Mouse (Mus musculus): ENCODE results near the gene Mrpl1. TPM values are rescaled to one million over a fixed set of nuclear protein-coding genes. Genes with fewer than 3 reads are reported as not detected.

Mrpl1 gene
- polyA plus RNA-seq, 1 experiment from 2014 or later, result 15.5 TPM

DNA sequence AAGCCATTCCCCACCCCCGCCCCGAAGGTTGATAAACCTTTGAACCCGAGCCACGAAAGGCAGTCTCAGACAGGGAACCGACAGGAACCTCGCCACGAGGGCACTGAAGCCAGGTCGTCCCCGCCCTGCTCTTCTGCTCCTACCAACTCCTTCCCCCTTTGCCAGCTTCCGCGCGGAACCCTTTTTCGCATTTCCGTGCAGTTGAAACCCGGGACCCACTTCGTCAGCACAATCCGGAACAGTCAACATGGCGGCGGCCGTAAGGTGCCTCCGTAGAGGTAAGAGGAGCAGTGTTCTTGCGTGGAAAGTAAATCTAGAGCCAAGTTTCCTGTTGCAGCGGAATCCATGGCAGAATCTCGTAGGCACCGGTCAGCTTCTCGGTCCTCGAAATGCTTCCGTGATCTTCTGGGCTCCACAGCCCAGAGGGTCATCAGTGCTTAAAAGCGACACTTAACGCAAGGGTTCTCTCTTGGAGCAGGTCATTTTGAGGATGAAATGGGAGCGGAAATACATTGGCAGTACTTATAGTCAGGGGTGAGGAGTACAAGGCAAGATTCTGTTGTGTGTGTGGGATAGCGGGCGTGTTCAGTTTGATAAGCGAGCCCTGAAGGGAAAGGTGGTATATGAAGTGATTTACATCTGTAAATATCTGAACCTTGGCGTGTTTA lies 757 bp downstream of the Mrpl1 start:
- Histone ChIP-seq H3K9me3 (replicated peaks) (no peaks in the 10 kb centered on the region), H3K27ac (replicated peaks) (peak overlapping the region; percentile 78), H3K4me1 (peaks cover 13% of the 10 kb centered on the region), H3K27me3 (replicated peaks) (no peaks in the 10 kb centered on the region), H3K9ac (replicated peaks) (peak overlapping the region; percentile 65), H3K4me2 (peak overlapping the region; percentile 73), H3K36me3 (peaks cover 5% of the 10 kb centered on the region; the same call in 1 of the 2 replicates), H3K4me3 (replicated peaks) (peak overlapping the region; percentile 84)
- ATAC-seq (ENCODE audit: low FRiP score), result peak; percentile 96
- WGBS, result under 1% methylated on average over 35 of the region's 35 CpGs

DNA sequence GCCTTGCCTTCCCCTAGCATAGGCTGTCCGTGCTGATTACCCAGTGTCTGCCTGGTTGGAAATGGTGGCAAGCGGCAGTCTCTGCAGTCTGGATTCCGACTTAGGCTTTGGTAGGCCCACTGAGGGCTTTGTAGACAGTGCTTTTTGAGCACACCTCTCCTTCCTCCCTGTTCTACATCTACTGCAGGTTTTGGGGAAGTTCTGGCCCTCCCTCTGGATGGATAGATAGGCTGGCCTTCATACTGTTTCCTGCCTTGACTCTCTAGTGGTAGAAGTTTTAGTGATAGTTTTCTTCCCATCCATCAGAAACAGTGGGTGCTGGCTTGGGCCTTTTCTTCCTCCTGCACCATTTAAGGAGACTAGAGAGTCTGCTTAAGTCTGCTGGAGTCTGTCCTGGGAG lies 9.4 kb downstream of the Mrpl1 start:
- no peak overlapping the region for H3K4me3 ChIP-seq (replicated peaks)

DNA sequence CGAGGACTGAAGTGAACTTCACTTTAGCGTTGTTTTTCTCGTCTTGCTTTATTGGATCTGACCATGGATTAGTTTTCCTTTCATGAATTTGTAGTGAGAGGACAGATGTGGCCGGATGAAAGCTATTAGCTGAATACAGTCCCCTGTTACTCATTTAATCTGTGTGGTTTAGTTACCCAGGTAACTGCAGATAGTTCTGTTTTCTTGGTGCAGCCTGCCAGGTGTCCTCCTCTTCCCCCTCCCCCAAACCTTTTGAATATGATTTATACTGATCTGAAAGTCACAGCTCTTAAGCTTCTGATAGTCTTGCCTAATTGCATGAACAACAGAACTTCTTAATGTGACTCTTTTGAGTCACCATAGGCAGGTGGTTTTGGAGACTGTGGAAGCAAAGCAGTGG lies 10.2 kb downstream of the Mrpl1 start:
- no peak overlapping the region for H3K9ac ChIP-seq (replicated peaks)
- H3K27me3 ChIP-seq (replicated peaks), result no peaks in the 10 kb centered on the region
- no peak overlapping the region for H3K4me3 ChIP-seq (replicated peaks)
- no peaks in the 10 kb centered on the region for H3K9me3 ChIP-seq (replicated peaks)
- ATAC-seq (ENCODE audit: low FRiP score), result no peak
- no peak overlapping the region for H3K27ac ChIP-seq (replicated peaks)
- WGBS, result 77% methylated on average over 4 of the region's 4 CpGs
- peaks cover 3% of the 10 kb centered on the region for H3K36me3 ChIP-seq
- H3K4me2 ChIP-seq, result no peak overlapping the region
- peaks cover 7% of the 10 kb centered on the region; the same call in 1 of the 2 replicates for H3K4me1 ChIP-seq

More for the DNA sequence above, 9.4 kb downstream of the Mrpl1 start:
- H3K27ac ChIP-seq (replicated peaks), result no peak overlapping the region
- H3K9me3 ChIP-seq (replicated peaks), result no peaks in the 10 kb centered on the region
- peaks cover 7% of the 10 kb centered on the region; the same call in 1 of the 2 replicates for H3K4me1 ChIP-seq
- peaks cover 4% of the 10 kb centered on the region; the same call in 1 of the 2 replicates for H3K36me3 ChIP-seq
- no peak for ATAC-seq (ENCODE audit: low FRiP score)
- H3K4me2 ChIP-seq, result no peak overlapping the region
- H3K9ac ChIP-seq (replicated peaks), result no peak overlapping the region
- 76% methylated on average over 3 of the region's 3 CpGs for WGBS
- no peaks in the 10 kb centered on the region for H3K27me3 ChIP-seq (replicated peaks)

DNA sequence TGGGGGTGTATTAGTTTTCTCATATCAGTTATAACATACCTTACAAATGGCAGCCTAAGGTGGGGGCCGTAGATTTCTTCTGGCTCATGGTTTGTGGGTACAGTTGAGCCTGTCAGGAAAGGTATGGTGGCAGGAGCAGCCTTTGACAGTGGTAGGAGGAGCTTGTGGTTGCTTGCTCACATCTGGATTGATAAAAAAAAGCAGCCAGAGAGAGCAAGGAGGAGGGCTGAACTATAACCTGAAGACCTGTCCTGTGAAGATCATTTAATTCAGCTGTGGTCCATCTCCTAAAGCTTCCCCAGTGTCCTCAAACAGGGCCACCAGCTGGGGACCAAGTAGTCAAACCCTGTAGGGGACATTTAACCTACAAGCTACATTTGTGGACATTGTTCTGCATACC lies 12.0 kb downstream of the Mrpl1 start:
- no peak overlapping the region for H3K4me2 ChIP-seq
- peaks cover 7% of the 10 kb centered on the region; the same call in 1 of the 2 replicates for H3K4me1 ChIP-seq
- no peak overlapping the region for H3K27ac ChIP-seq (replicated peaks)
- H3K27me3 ChIP-seq (replicated peaks), result no peaks in the 10 kb centered on the region
- no peak overlapping the region for H3K9ac ChIP-seq (replicated peaks)
- no peaks in the 10 kb centered on the region for H3K9me3 ChIP-seq (replicated peaks)
- H3K36me3 ChIP-seq, result peaks cover 7% of the 10 kb centered on the region
- 92% methylated on average over 1 of the region's 1 CpGs for WGBS
- ATAC-seq (ENCODE audit: low FRiP score), result no peak
- no peak overlapping the region for H3K4me3 ChIP-seq (replicated peaks)

DNA sequence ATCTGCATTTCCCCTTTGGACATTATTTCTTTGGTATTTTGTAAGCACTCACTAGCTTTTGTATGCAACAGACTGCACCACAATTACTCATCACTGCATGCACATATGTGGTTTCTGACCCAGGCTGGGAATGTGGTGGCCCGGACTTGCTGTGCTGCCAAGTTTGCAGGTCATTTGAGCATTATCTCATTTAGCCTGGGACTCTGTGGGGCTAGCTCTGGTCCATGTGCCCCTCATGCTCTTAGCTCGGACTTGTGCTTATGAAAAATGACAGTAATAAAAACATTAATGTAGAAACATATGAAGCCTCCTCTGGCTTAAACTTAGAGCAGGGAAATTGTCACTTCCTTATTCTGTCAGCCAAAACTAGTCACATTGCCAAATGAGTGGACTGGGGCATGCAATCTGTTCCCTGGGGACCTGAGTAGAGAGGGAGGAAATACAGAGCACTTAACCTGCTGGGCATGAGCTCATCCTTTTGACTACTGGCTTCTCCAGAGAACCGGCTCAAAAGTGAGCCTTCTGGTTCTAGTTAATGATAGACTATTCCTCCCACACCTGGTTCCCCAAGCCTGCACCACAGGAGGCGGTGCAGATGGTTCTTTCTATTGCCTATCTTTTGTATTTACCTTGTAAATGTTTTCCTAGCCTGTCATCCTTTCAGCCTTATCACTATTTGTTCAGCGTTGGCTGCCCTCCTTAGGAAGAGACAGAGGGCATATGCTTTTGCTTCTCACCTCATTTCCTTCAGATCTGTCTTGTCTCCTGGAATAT lies 12.7 kb downstream of the Mrpl1 start:
- Histone ChIP-seq H3K9me3 (replicated peaks) (no peaks in the 10 kb centered on the region), H3K4me3 (replicated peaks) (no peak overlapping the region)
- 60% methylated on average over 5 of the region's 5 CpGs for WGBS

DNA sequence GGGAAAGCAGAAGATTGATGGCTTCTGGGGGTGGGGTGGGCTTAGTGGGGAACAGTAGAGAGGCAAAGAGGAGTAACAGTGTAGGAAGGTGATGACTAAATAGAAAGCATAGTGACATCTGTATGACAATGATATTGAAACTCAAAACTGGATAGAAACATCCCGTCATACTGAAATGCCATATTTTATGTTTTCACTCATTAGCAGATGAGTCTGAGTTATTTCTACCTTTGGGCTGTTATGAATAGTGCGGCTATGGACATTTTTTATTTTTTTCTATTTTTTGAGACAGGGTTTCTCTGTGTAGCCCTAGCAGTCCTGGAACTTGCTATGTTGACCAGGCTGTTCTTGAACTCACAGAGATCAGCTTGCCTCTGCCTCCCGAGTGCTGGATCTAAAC lies 13.7 kb downstream of the Mrpl1 start:
- H3K27ac ChIP-seq (replicated peaks), result no peak overlapping the region
- H3K9ac ChIP-seq (replicated peaks), result no peak overlapping the region
- peaks cover 7% of the 10 kb centered on the region; the same call in 1 of the 2 replicates for H3K4me1 ChIP-seq
- WGBS, result 96% methylated on average over 3 of the region's 3 CpGs
- no peak overlapping the region for H3K4me2 ChIP-seq
- no peaks in the 10 kb centered on the region for H3K27me3 ChIP-seq (replicated peaks)
- no peak overlapping the region for H3K4me3 ChIP-seq (replicated peaks)
- ATAC-seq (ENCODE audit: low FRiP score), result no peak
- H3K9me3 ChIP-seq (replicated peaks), result no peaks in the 10 kb centered on the region
- peaks cover 12% of the 10 kb centered on the region for H3K36me3 ChIP-seq

More for the DNA sequence above, 12.7 kb downstream of the Mrpl1 start:
- no peaks in the 10 kb centered on the region for H3K27me3 ChIP-seq (replicated peaks)
- peaks cover 7% of the 10 kb centered on the region; the same call in 1 of the 2 replicates for H3K4me1 ChIP-seq
- H3K27ac ChIP-seq (replicated peaks), result no peak overlapping the region
- H3K9ac ChIP-seq (replicated peaks), result no peak overlapping the region
- no peak overlapping the region for H3K4me2 ChIP-seq
- no peak for ATAC-seq (ENCODE audit: low FRiP score)
- peaks cover 12% of the 10 kb centered on the region for H3K36me3 ChIP-seq

DNA sequence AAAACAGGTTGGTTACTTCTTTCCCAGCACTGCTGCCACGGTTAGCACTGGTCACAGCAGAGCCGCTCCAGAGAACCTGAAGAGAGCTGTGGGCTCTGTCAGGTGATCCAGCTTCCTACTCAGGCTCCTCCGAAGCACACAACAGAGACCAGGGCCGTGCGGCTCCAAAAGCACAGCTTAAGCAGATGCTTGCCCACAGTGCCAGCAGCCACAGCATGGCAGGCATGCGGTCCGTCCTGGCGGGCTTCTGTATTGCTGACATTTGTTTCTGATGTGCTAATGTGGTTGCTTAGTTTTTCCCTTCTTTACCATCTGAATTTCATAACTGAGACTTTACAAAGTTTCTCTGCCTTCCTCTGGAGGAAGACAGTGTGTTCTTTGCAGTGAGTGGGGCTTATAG lies 17.2 kb downstream of the Mrpl1 start:
- whole genome bisulfite sequencing, result 98% methylated on average over 8 of the region's 8 CpGs
- peaks cover 7% of the 10 kb centered on the region; the same call in 1 of the 2 replicates for H3K4me1 ChIP-seq

DNA sequence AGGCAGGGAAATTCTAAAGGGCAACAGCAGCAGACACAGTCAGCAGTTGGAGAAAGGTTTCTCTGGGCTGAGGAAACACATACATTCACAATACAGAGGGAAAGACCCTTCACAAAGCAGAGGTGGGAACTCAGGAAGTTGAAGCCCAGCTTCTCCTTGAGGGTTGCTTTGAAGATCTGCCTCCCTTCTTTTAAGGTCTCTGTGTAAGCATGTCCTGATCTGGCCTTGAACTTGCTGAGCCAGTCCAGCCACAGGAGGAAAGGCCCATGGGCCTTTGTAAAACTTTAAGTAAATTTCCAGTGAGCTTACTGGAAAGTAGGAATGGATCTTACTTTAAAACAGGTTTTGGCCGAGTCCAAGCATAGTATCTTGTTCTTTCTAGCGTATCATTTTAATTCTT lies 19.7 kb downstream of the Mrpl1 start:
- no peak overlapping the region for H3K4me3 ChIP-seq (replicated peaks)
- H3K27me3 ChIP-seq (replicated peaks), result no peaks in the 10 kb centered on the region
- H3K4me1 ChIP-seq, result no peaks in the 10 kb centered on the region
- H3K36me3 ChIP-seq, result peaks cover 30% of the 10 kb centered on the region
- H3K4me2 ChIP-seq, result no peak overlapping the region
- no peak overlapping the region for H3K27ac ChIP-seq (replicated peaks)
- no peaks in the 10 kb centered on the region for H3K9me3 ChIP-seq (replicated peaks)
- no peak for ATAC-seq (ENCODE audit: low FRiP score)
- H3K9ac ChIP-seq (replicated peaks), result no peak overlapping the region
- WGBS, result 97% methylated on average over 2 of the region's 2 CpGs

More for the DNA sequence above, 17.2 kb downstream of the Mrpl1 start:
- Histone ChIP-seq H3K36me3 (peaks cover 24% of the 10 kb centered on the region), H3K9ac (replicated peaks) (no peak overlapping the region), H3K4me3 (replicated peaks) (no peak overlapping the region), H3K27ac (replicated peaks) (no peak overlapping the region), H3K27me3 (replicated peaks) (no peaks in the 10 kb centered on the region), H3K9me3 (replicated peaks) (no peaks in the 10 kb centered on the region), H3K4me2 (no peak overlapping the region)
- ATAC-seq (ENCODE audit: low FRiP score), result no peak

DNA sequence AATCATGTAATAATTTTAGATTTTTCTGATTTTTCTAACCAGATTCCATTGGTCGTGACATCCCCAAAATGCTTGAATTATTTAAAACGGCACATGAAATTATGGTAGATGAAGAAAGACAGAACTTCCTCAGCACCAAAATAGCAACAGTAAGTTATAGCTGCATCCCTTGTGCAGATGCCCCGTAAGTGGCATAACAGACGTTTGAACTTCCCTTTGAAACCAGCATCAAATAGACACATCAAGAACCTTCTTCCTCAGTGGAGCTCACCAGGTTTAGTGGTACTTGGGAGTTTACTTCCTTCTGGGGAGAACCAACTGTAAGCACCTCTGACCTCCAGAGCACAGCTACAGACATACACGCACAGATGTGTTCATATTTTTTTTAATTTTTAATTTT lies 29.5 kb downstream of the Mrpl1 start:
- ATAC-seq (ENCODE audit: low FRiP score), result no peak
- Histone ChIP-seq H3K9me3 (replicated peaks) (no peaks in the 10 kb centered on the region), H3K36me3 (peaks cover 15% of the 10 kb centered on the region), H3K4me2 (no peak overlapping the region), H3K4me1 (no peaks in the 10 kb centered on the region), H3K4me3 (replicated peaks) (no peak overlapping the region), H3K9ac (replicated peaks) (no peak overlapping the region), H3K27ac (replicated peaks) (no peak overlapping the region), H3K27me3 (replicated peaks) (no peaks in the 10 kb centered on the region)
- 95% methylated on average over 5 of the region's 5 CpGs for WGBS

DNA sequence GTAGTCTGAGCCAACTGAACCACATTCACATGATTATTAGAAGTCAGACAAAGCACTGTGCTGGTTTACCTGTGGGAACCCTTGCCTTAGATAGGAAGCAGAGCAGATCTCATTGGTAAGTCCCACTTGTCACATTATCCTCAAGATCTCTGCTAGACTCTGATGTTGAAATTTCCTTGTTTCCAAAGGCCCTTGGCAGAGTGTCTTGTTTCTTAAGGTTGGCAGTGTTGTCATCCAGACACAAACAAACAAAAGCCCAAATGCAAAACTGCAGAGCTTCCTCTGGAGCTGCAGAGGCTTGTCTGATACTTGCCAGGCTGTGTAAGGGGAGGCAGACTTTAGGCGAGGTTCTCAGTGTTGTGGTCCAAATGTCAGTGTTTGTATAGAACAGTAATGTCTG lies 31.6 kb downstream of the Mrpl1 start:
- WGBS, result 86% methylated on average over 1 of the region's 1 CpGs
- no peak for ATAC-seq (ENCODE audit: low FRiP score)

DNA sequence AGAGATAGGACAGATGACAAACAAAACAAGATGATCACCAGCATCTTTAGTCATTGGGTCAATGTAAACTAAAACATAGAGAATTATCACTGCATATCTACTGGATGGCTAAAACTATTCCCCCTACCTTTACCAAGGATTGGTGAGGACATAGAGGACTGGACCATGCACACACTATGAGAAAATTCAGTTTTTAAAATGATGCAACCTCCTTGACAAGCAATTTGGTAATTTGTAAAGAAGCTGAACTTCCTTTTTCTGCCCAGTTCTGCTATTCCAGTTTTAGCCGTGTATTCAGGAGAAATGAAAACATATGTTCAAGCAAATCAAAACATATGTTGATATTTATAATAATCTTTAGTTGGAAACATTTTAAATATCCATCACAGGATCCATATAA lies 35.2 kb downstream of the Mrpl1 start:
- 89% methylated on average over 1 of the region's 1 CpGs for WGBS
- H3K4me3 ChIP-seq (replicated peaks), result no peak overlapping the region

More for the DNA sequence above, 31.6 kb downstream of the Mrpl1 start:
- Histone ChIP-seq H3K27me3 (replicated peaks) (no peaks in the 10 kb centered on the region), H3K9ac (replicated peaks) (no peak overlapping the region), H3K4me1 (no peaks in the 10 kb centered on the region), H3K36me3 (peaks cover 15% of the 10 kb centered on the region), H3K4me3 (replicated peaks) (no peak overlapping the region), H3K27ac (replicated peaks) (no peak overlapping the region), H3K4me2 (no peak overlapping the region), H3K9me3 (replicated peaks) (no peaks in the 10 kb centered on the region)

DNA sequence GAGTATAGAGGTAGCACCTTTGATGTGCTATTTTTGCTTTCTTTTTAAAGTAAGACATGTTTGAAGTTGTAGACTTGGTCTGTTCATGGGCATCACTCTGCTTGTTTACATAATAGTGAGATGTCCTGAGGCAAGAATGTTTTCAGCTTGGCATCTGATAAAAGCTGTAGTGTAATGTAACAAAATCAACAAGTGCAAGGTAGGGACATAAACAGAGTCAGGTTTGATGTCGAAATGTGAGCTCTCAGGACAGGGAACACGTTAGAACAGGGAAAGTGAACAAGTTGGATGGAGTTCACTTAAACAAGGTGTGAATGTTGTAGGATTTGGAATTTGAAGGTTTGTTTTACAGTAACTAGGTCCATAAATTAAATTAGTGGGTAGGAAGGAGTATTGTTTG lies 44.7 kb downstream of the Mrpl1 start:
- no peak overlapping the region for H3K4me3 ChIP-seq (replicated peaks)
- no peaks in the 10 kb centered on the region for H3K9me3 ChIP-seq (replicated peaks)
- H3K9ac ChIP-seq (replicated peaks), result no peak overlapping the region
- H3K4me2 ChIP-seq, result no peak overlapping the region
- H3K36me3 ChIP-seq, result no peaks in the 10 kb centered on the region
- H3K4me1 ChIP-seq, result no peaks in the 10 kb centered on the region
- no peaks in the 10 kb centered on the region for H3K27me3 ChIP-seq (replicated peaks)
- 96% methylated on average over 2 of the region's 2 CpGs for WGBS
- ATAC-seq (ENCODE audit: low FRiP score), result no peak
- no peak overlapping the region for H3K27ac ChIP-seq (replicated peaks)

More for the DNA sequence above, 35.2 kb downstream of the Mrpl1 start:
- H3K4me2 ChIP-seq, result no peak overlapping the region
- ATAC-seq (ENCODE audit: low FRiP score), result no peak
- H3K27ac ChIP-seq (replicated peaks), result no peak overlapping the region
- no peaks in the 10 kb centered on the region for H3K9me3 ChIP-seq (replicated peaks)
- no peak overlapping the region for H3K9ac ChIP-seq (replicated peaks)
- peaks cover 10% of the 10 kb centered on the region; the same call in 1 of the 2 replicates for H3K36me3 ChIP-seq
- H3K27me3 ChIP-seq (replicated peaks), result no peaks in the 10 kb centered on the region
- H3K4me1 ChIP-seq, result no peaks in the 10 kb centered on the region
